Mouse (Mus musculus) splenic B cell, adult 2 months (primary cell): ENCODE data around the gene Tbata.

Experiments
- DNase-seq: peaks from one replicate; pipeline ENCODE4 v3.0.0-alpha.2; 2011; ENCODE audit warnings: low read depth, low spot score
- H3K27me3 ChIP-seq: 2 replicates; pipeline ENCODE4 v1.6.1; 2012; ENCODE audit warnings: mild to moderate bottlenecking, low read length, moderate library complexity, mixed read lengths; ENCODE audit not compliant: control insufficient read depth, poor library complexity, insufficient read depth, severe bottlenecking
- H3K36me3 ChIP-seq: 2 replicates; pipeline ENCODE4 v1.6.1; 2012; ENCODE audit warnings: mild to moderate bottlenecking, low read length, moderate library complexity, mixed read lengths; ENCODE audit not compliant: control insufficient read depth, poor library complexity, insufficient read depth, severe bottlenecking

Tbata gene

GRCm38 (mm10) chr10:61211743-61212142 lies 40.0 kb downstream of the Tbata start:
- peak; percentile 58 for DNase-seq
- no peaks in the 10 kb centered on the region for H3K27me3 ChIP-seq
- H3K36me3 ChIP-seq = no peaks in the 10 kb centered on the region

GRCm38 (mm10) chr10:61212817-61213216 lies 41.1 kb downstream of the Tbata start:
- no peaks in the 10 kb centered on the region for H3K36me3 ChIP-seq
- no peak for DNase-seq
- no peaks in the 10 kb centered on the region for H3K27me3 ChIP-seq

- no peak for DNase-seq
- Histone ChIP-seq H3K36me3 (no peaks in the 10 kb centered on the region), H3K27me3 (no peaks in the 10 kb centered on the region)
Measured at GRCm38 (mm10) chr10:61215658-61216057, 43.9 kb downstream of the Tbata start.

GRCm38 (mm10) chr10:61216163-61216562 lies 44.4 kb downstream of the Tbata start:
- DNase-seq = no peak
- H3K36me3 ChIP-seq = no peaks in the 10 kb centered on the region
- no peaks in the 10 kb centered on the region for H3K27me3 ChIP-seq

GRCm38 (mm10) chr10:61219318-61219717 lies 47.6 kb downstream of the Tbata start:
- no peak for DNase-seq
- no peaks in the 10 kb centered on the region for H3K27me3 ChIP-seq
- H3K36me3 ChIP-seq = no peaks in the 10 kb centered on the region

GRCm38 (mm10) chr10:61225694-61226093 lies 53.9 kb downstream of the Tbata start:
- Histone ChIP-seq H3K27me3 (no peaks in the 10 kb centered on the region), H3K36me3 (no peaks in the 10 kb centered on the region)
- DNase-seq = no peak

- Histone ChIP-seq H3K36me3 (no peaks in the 10 kb centered on the region), H3K27me3 (no peaks in the 10 kb centered on the region)
- DNase-seq = no peak
Measured at GRCm38 (mm10) chr10:61226784-61227396, 55.1 kb downstream of the Tbata start.

- H3K27me3 ChIP-seq = no peaks in the 10 kb centered on the region
- no peaks in the 10 kb centered on the region for H3K36me3 ChIP-seq
- no peak for DNase-seq
Measured at GRCm38 (mm10) chr10:61231756-61232155, 60.0 kb downstream of the Tbata start.

- DNase-seq = no peak
- H3K36me3 ChIP-seq = no peaks in the 10 kb centered on the region
Measured at GRCm38 (mm10) chr10:61232858-61233567, 61.3 kb downstream of the Tbata start.

GRCm38 (mm10) chr10:61234319-61234718 lies 62.6 kb downstream of the Tbata start:
- Histone ChIP-seq H3K36me3 (no peaks in the 10 kb centered on the region), H3K27me3 (no peaks in the 10 kb centered on the region)
- DNase-seq = no peak

More at GRCm38 (mm10) chr10:61232858-61233567, 61.3 kb downstream of the Tbata start:
- H3K27me3 ChIP-seq = no peaks in the 10 kb centered on the region

GRCm38 (mm10) chr10:61235677-61236267 lies 64.0 kb downstream of the Tbata start:
- DNase-seq = no peak

GRCm38 (mm10) chr10:61236683-61237390 lies 65.1 kb downstream of the Tbata start:
- H3K27me3 ChIP-seq = no peaks in the 10 kb centered on the region
- H3K36me3 ChIP-seq = no peaks in the 10 kb centered on the region
- no peak for DNase-seq

More at GRCm38 (mm10) chr10:61235677-61236267, 64.0 kb downstream of the Tbata start:
- Histone ChIP-seq H3K36me3 (no peaks in the 10 kb centered on the region), H3K27me3 (no peaks in the 10 kb centered on the region)

GRCm38 (mm10) chr10:61237391-61237785 lies 65.6 kb downstream of the Tbata start:
- DNase-seq = no peak
- Histone ChIP-seq H3K36me3 (no peaks in the 10 kb centered on the region), H3K27me3 (no peaks in the 10 kb centered on the region)
